Mouse (Mus musculus): ENCODE data around the gene Slc25a12. TPM values are rescaled to one million over a fixed set of nuclear protein-coding genes. Genes with fewer than 3 reads are reported as not detected.
A peak's percentile ranks its signal among the peaks of the same experiment; 100 is the strongest.

The Slc25a12 gene
- polyA plus RNA-seq, 1 experiment: 26.9 TPM

DNA sequence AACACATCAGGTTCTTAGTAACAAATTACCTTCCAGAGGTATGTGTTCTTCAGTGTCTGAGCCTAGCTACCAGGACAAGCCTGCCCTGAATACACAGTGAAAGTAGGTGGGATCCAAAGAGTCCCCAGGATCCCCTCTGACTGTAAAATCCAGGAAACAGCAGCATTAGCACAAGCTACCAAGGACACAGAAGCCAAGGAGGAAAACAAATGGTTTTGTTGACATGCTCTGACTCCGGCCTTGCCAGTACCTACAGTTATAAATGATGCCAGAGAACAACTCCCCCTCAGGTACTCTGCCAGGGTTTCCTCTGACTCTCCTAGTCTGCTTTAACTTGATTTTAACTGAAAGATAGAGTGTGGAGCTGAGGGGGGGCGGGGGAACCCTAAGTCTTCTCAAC, 18.0 kb downstream of the Slc25a12 start:
- DNase-seq (ENCODE audit: low read depth): no peak

DNA sequence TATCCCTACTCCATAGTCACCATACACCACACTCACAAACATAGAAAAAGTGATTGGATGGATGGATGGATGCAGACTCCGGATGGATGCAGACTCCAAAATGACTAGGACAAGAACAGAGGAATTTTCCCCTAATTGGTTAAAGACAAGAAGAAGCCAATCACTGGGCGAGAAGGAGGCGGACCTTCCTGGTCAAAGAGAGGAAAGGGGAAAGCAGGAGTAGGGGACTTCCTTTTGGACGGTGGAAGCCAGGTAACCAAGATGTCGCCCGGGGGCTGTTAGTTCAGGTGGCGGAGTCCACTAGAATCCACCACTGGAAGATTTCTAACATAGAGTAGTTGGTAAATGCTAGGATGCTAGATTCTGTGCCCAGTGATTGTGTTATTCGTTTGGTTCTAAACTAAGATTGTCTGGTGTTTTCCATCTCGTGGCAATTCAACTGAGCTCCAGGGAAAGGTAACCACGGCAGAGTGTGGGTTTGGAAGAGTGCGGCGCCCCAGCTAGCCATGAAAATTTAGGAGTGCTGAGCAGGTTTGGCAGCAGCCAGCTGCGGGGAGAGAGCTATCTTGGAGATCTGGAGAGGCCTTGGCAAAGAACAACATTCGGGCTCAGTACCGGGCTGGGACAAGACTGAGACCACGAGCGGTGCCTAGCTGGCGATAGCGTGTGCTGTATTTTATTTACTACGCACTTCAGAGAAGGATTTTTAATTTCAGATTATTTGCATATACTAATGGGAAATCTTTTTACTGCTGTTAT, 19.6 kb downstream of the Slc25a12 start:
- no peak for DNase-seq (ENCODE audit: low read depth)

DNA sequence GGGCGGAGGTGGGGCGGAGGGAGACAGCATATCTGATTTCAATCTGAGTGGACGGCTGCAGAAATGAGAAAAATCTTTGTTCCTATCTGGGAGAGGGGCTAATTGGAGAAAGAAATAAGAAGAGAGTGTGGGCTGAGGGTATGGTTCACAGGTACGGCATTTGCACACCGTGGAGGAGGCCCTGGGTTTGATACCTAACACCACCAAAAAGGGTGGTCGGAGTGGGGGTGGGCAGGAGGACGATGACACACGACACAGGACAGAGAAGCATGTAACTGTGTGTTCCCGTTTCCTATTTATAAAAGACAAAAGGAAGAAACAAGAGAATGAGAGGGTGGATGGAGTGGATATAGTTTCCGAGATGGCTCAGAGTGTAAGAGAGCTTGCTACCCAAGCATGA, 20.4 kb downstream of the Slc25a12 start:
- DNase-seq (ENCODE audit: low read depth): no peak

DNA sequence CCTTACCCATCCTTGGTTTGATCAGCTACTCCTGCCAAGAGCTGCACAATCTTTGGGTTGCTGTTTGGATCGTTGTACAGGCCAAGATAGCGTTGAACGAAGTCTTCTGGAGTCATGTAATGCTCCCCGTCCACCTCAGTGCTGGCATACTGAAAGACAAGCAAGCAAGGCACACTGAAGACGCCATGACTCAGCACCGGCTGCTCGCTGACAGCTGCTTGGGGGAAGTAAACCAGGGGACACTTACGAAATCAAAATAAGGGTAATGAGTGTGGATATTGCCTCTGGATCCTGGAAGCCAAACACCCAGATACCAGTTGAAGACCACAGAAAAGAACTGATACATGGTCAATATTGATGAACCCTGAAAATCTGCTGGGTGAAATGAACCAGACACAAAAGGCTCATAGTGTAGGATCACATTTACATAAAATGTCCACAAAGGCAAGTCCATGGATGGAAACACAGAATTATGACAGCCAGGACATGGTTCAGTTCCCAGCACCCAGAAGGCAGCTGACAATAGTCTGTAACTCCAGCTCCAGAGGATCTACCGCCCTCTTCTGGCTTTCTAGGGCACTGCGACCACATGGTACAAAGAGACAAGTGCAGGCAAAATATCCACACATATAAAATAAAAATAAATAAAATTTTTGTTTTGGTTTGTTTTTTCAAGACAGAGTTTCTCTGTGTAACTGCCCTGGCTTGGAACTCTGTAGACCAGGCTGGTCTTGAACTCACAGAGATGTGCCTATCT, 23.5 kb downstream of the Slc25a12 start:
- no peak for DNase-seq (ENCODE audit: low read depth)

DNA sequence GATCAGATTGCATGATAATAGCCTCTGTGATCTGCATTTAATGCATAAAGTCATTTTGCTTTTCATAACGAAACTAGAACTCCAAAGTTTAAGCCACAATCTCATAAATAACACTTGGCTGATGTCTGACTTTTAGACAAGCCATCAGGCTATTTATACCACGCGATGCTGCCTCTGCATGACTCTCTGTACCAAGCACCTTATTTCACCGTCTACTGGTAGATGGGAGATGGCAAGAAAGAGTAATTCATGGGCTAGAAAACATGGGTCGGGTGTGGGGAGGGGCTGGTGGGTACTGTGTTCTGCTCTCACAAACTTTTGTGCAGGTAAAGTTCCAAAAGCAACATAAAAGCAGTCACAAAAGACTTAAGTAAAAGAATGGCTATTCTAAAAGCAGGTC, 27.4 kb downstream of the Slc25a12 start:
- no peak for DNase-seq (ENCODE audit: low read depth)

DNA sequence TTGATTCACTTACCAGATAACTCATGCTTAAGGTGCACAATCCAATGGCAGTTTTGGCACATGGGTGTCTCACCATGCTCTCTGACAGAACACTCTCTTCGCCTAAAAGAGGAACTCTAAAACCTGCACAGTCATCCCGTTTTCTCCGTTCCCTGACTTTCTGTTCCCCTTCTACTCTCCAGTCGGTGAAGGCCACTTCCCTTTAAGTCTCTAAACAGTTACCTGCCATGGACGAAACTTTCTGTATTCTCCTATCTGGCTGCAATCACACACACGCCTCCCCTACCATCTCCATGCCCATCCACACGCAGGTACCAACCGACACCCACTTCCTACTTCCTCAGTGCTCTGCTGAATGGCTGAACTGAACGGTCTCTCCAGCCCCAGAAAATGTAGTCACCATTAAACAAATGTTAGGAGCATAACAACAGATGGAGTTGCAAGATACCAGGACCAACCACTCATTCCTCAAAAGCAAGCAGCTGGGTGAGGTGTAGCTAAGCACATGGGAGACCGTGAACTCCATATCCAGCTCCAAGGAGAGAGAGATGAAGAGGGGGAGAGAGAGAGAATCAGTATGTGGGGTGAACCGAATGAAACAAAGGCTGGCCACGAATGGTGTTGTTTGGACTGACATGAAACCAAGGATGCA, 29.3 kb downstream of the Slc25a12 start:
- DNase-seq (ENCODE audit: low read depth): no peak

DNA sequence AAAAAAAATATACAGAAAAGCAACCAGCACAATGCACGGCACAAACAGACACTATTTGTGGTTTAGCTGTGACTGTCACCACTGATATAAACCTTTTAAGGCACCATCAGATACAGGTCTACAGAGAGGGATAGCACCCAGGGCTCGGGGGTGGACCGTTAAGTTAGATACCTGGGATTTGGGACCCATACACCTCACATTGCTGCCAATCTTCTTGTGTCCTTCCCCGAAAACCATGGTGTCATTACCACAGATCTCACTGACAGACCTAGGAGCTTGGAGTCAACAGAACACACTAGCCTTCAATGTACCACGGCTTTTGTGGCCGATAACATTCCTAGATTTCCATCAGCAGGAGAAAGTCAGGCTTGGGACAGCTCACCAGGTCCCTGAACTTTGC, 30.9 kb downstream of the Slc25a12 start:
- no peak for DNase-seq (ENCODE audit: low read depth)

DNA sequence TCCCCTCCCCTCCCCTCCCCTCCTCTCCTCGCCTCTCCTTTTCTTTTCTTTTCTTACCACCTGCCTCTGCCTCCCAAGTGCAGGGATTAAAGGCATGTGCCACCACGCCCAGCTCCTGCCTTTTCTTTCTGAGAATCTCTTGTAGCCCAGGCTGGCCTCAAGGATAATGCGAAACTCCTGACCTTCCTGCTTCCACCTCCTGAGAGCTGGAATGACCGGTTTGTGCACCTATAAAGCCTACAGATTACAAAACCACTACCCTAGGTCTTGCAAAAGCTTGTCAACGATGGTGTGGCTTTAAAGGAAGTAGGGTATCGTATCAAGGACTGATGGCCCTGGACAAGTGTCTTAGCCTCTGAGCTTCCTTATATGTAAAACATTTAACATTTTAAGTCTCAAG, 31.3 kb downstream of the Slc25a12 start:
- peak; percentile 66 for DNase-seq (ENCODE audit: low read depth)

DNA sequence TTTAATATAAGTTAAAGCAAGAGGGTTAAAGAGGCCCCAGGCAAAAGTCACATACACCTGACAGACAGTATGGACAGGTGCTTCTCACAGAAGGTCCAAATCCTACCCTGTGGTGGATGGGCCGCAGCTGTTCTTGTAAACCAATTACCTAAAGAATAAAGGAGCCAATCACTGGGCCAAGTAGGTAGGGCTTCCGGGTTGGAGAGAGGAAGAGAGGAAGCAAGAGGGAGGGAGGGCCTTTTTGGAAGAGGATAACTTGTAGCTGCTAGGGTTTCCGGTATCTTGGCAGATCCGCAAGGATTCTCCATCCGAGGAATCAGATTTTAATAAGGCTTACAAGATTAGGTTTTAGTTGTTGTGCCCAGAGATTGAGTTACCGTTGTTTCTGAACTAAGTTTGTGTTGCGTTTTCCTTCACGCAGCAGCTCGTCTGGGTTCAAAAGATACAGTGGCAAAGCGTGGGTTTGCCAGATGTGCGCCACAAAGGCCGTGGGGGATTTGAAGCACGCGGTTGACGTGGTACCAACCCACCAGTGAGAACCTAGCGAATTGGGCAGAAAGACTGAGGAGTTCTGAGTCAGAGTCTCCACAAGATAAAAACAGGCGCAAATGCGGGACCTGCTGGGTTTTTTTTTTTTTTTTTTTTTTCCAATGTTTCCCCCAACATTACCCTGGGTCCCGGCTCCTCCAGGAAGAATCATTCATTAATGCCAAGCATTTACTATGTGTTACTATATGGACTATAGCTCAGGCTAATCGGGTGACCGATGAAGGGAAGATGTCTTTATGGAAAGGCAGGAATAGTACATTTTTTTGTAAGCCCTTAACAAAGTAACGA, 33.3 kb downstream of the Slc25a12 start:
- no peak for DNase-seq (ENCODE audit: low read depth)

DNA sequence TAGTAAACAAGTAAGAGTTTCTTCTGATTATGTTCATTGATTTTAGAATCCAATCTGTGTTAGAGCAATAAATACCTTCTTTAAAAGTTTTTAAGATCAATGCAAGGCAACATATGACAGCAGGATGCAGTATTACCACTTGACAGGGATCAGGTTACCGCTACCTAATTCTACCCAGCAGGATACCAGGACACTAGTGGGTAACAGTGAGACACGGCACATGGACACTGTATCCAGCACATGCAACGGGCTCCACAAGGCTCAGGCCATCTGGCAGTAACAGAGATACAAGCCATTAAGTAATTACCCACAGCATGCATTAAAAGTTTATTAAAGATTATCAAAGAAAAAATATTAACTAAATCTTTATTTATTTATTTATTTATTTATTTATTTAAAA, 37.8 kb downstream of the Slc25a12 start:
- DNase-seq (ENCODE audit: low read depth): no peak

DNA sequence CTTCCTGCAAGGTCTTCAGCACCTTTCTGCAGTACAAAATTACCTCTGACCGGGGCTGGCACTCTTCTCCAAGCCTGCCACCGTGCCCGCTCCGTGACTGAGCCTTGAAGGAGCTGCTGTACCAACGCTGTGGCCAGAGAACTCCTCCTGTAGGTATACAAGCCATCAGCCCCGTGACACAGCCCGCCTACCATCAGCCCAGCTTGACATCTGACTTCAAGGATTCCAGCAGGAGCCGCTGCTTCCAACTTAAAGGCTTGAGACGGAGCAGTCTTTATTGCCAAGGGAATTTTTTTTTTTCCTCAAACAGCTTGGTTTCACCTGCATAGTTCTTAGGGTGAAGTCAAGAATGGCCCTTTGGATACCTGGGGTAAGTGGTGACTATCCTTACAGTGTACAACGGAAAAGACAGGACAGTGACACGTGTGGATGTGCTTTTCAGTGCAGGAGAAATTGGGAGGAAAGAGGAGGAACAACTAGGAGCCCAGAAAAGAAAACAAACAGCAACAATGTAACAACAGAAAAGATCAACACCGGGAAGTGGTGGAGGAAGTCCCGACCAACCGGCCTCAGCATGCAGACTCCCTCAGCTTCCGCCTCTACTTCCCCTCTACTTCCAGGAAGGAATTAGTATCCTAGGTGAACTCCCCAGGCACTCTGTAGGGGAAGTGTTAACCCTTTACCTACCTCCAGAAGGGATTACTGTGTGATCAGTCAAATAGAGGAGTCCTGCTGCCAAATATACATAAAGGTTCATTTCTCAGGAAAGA, 39.0 kb downstream of the Slc25a12 start:
- no peak for DNase-seq (ENCODE audit: low read depth)

DNA sequence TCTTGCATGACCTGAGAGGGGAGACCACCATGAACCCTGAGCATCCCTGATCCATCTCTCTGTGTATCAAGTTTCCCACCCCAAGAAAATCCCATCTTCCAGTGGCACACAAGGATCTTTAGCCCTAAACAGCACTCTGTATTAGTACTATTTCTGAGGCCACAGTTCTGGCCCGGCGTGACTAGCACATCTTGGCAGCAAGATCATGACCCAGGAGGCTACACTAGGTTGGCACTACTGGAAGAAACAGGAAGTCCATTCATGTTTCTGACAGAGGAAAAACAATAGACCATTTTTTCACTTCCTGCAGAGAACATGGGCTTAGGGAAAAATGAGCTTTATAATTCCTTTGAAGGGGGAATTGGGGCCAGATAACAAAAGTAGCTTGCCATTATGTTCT, 39.8 kb downstream of the Slc25a12 start:
- DNase-seq (ENCODE audit: low read depth): no peak

DNA sequence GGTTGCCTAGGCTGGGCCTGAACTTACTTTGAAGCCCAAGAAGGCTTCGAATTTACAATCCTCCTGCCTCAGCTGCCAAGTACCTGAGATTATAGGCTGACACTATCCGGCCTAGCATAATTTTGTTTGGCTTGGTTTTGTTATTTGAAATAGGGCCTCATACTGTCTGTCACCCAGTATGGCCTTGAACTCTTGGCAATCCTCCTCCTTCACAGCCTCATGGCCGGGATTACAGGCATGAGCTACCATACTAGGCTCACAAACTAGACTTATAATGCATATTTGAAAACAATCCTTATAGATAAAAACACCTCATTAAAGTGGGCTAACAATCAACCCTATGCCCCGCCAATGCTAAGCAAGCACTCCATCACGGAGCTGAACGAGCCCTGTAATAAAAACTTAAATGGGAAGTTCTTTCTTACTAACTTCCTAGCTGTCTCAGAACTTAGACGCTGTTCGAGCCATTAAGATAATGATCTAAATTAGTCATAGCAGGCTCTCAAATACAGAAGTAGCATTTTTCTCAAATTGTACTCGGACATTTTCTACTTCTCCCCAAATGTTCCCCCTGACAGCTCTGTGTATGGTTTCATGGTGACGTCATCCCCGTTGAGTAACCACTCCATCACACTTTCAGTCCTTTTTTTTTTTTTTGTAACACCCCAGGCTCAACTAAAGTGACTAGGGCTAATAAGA, 40.6 kb downstream of the Slc25a12 start:
- no peak for DNase-seq (ENCODE audit: low read depth)

DNA sequence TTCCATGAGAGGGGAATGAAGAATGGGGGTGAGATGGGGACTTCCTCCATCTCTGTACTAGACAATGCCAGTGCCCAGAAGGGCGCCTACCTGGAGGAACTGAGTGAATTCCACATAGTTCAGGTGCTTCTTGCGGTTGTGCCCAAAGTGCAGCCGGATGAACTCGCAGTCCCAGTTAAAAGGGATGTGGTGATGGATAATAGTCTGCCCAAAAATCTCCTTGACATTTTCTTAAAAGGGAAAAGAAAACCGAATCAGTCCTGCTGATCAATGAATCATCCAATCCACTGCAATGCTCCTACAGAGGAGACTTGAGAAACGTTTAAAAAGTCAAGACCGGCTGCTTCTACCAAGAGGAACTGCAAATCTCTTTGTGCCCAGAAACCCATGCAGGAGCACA, 43.7 kb downstream of the Slc25a12 start:
- no peak for DNase-seq (ENCODE audit: low read depth)

DNA sequence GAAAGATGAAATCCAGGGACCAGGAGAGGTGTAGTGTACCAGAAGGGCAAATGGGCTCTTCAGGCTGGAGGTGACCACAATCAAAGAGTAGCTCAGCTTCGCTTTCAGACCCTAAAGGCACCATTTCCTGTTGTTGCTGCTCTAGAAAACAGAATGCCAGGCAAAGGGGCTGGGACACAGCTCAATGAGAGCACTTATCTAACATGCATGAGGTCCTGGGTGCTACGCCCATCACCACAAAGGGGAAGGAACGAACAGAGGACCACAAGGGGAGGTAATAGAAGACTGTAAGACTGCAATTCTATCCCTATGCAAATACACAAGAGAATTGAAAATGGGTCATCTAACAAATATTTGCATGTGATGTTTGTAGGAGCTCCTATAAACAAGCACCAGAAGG, 46.1 kb downstream of the Slc25a12 start:
- DNase-seq (ENCODE audit: low read depth): no peak

DNA sequence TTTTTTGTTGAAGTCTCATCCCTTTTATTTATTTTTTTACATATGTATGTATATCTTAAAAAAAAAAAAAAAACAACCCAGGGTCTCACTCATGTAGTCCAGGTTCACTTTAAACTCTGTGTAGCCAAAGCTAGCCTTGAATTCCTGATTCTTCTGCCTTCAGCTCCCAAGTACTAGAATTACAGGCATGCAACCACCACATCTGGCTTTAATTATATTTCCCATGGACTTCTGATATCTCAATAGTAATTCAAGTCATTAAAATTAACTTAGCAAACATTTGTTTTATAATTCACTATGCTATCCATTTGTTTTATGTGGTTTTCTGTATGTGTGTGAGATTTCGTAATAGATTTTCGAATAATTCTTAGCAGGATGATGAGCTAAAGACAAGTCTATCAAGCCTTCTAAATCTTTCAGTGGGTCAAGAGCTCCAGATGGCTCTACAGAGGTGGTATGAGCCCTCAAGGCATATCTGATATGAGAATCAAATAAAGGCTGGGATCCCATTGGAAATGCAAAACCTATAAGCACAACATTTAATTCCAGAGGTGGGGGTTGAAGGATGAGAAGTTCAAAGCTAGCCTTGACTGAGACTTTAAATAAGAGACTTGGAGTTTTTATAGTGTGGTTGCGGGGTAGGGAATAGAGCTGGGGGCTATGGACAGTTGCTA, 51.3 kb downstream of the Slc25a12 start:
- DNase-seq (ENCODE audit: low read depth): no peak

DNA sequence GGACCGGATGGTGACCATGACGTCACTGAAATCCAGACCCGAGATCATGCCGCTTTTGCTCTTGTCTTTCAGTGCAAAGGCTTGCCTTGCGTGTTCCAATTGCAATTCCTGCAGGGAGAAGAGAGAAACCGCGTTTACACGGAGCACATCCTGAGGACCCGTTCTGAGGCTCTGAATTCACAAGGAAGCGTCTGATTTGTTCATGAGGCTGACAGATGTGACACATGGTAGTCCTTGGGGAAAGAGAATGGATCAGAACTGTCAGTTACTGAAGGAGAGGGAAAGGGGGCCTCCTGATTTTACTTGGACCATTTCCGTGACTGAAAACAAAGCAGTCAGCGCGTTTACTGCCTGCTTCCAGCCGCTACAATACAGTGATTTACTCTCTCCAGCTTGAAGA, 52.5 kb downstream of the Slc25a12 start:
- DNase-seq (ENCODE audit: low read depth): no peak

DNA sequence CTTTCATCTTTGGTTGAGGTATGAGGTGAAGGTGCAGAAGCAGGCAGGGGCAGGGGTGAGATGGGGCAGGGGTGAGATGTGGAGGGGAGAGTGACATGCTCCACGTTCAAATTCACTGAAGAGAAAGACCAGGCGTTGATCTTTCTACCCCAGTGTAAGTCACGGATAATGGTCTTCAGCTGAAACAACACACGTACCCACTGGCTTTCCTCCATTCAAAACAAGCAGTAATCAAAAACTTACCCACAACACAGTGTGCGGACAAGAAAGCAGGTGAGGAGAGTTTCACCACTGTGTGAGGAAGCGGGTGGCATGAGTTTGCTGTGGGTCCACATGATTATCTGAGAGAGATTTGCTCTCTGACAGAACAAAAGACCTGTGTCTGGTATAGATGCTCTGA, 53.5 kb downstream of the Slc25a12 start:
- no peak for DNase-seq (ENCODE audit: low read depth)

DNA sequence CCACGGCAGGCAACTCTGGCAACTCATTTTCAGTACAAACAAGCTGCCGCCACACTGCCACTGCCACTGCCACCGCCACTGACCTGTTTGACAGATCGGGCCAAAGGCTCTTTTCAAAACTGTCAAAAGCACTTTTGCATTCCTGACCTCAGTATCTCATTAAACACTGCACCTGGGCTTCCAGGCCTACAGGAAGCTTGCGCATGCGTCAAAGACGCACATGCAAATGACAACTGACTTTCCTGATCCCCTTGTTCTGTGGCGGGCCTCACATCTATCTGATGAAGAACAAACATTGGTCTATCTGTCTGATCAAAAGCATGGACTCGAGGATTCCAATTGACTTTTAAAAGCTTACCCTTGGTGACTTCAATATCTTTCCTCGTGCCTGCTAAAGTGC, 55.5 kb downstream of the Slc25a12 start:
- DNase-seq (ENCODE audit: low read depth): no peak

DNA sequence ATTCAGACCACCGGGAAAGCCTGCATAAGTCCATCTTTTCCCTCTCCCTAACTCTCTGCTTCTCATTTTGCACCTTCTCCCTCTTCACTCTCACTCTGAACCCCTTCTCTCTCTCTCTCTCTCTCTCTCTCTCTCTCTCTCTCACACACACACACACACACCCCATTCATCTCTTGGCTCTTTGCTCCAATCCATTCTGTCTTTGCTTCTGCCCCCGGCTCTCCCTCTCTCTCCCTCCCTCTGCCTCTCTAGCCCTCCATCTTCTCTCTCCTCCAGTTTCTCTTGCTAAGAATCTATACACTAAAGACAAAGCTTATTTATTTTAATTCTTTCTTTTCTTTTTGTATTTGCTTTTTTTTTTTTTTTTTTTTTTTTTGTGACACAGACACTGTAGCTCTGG, 57.8 kb downstream of the Slc25a12 start:
- DNase-seq (ENCODE audit: low read depth): no peak
